Mouse (Mus musculus): Measurements from ENCODE around the gene Lair1.
A peak's percentile ranks its signal among the peaks of the same experiment; 100 is the strongest.
"Not testable (repeated sequence)": the region's sequence is repeated elsewhere in the genome, so short reads cannot be mapped to it uniquely, and the experiment has no call there.

Gene Lair1

GRCm38 (mm10) chr7:4063013-4063412 is at the start of gene Lair1:
Lair1 (minus strand) TSS chr7:4063204.
- peak; percentile 56 for DNase-seq (ENCODE audit: low read depth)

DNA sequence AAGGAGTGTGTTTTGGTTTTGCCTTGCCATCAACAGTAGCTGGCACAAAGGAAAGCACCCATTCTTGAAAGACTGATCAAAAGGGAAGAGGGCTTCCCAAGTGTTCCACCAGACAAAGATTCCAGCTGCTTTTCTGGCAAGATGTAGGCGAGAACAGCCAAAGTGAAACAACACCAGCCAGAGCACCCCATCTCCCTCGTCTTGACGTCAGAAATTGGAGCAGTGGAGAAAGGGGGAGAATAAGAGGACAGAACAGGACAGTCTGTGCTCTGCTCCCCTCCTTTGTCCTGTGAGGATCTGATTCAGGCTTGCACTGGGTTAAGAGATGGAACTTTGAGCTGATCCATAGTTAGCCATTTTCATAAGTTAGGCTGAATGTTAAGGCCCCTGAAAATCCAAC is 48.8 kb upstream of the Lair1 start:
- DNase-seq (ENCODE audit: low read depth), result no peak

DNA sequence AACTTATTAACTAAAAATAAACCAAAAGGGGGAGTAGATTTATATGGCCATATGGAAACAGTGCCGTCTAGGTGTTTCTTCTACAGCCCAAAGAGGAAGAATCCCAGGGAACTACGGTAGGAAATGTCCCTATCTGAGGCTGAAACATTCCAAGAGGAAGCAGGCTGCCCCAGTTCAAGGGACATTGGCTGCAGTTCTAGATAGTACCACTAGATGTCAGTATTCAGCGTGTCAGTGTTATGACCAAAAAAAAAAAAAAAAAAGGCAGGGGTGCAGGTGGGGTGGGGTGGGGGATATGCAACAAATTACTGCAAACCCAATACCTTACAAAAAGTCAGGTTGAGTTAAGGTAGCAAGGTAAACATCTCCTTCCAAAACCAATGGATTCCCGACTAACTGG is 40.4 kb upstream of the Lair1 start:
- peak; percentile 78 for DNase-seq (ENCODE audit: low read depth)

- DNase-seq (ENCODE audit: low read depth), result no peak
Observed at GRCm38 (mm10) chr7:4101144-4101543, 38.1 kb upstream of the Lair1 start.

DNA sequence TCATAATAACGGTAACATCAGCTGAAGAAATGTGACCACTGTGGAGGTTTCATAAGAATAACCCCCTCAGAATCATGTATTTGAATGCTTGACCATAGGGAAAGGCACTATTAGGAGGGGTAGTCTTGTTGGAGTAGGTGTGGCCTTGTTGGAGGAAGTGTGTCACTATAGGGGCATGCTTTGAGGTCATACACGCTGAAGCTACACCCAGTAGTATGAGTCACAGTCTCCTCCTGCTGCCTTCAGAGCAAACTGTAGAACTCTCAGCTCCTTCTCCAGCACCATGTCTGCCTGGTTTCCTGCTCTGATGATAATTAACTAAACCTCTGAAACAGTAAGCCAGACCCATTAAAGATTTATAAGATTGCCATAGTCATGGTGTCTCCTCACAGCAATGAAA is 35.8 kb upstream of the Lair1 start:
- no peak for DNase-seq (ENCODE audit: low read depth)

DNA sequence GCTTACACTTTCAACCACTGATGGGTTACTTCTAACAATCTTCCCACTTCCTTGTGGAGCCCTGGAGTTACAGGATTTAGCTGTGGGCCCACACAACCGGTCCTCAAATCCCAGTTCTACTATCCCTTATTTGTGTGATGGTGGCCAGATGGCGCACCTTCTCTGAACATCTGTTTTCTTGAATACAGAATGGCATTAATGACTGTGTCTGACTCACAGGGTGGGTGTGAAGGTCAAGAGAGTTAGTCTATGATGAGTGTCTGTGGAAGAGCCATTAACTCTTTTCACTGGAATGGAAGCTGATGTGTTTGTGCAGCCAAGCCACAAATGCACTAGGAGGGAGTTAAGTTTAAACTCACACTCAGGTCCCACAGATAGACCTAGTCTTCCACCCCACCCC is 35.3 kb upstream of the Lair1 start:
- no peak for DNase-seq (ENCODE audit: low read depth)

- no peak for DNase-seq (ENCODE audit: low read depth)
Observed at GRCm38 (mm10) chr7:4091170-4091569, 28.2 kb upstream of the Lair1 start.

GRCm38 (mm10) chr7:4088679-4089078 is 25.7 kb upstream of the Lair1 start:
- no peak for DNase-seq (ENCODE audit: low read depth)

DNA sequence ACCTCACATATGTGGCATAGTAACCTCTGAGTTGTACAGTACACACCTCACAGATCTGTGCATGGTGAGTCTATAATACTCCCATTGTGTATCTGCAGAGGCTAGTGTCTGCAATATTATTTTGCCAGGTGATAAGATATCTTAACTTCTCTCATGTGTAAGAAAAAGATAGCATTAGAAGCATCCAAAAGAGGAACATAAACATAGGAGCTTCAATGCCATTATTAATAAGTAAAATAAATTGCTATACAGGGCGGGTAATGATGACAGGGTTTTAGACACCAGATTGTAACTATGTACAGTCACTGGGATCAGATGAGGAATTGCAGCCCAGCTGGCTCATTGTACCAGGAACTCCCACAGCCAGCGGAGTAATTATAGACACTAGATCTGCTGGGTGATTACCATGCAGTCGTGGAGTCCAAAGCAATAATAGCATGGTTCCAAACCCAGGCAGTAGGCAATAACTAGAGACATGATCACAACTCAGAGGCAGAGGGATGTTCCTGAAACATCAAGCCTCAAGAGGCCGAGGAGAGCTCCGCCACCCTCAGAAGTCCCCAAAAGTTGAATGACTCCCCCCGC is 25.0 kb upstream of the Lair1 start:
- DNase-seq (ENCODE audit: low read depth), result no peak

DNA sequence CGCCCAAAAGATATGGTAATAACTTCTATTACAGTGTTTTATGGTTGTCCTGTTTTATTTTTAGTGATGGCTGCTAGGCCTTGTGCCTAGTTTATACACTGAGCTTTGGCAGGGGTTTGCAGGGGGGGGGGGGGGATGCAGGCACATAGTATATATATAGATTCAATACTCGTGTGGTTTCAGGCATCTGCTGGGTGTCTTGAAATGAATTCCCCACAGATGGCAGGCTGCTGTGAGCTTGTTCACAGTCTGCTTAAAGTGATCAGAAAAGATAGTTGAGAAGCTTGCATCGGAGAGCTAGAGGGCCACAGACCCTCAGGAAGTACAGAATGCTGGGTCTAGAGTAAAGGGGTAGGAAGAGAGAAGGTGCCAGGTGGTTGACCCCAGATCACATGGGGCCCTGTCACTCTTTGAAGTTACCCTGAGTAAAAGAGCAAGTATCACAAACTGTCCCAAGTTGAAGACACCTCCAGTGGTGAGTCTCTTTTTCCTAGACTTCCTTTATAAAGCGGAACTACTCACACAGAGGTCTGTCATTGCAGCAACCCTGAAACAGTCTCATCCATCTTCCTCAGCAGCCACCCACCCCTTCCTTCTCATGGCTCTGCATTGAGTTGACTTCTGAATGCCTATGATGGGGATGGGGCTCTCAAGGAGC is 24.4 kb upstream of the Lair1 start:
- DNase-seq (ENCODE audit: low read depth), result no peak

DNA sequence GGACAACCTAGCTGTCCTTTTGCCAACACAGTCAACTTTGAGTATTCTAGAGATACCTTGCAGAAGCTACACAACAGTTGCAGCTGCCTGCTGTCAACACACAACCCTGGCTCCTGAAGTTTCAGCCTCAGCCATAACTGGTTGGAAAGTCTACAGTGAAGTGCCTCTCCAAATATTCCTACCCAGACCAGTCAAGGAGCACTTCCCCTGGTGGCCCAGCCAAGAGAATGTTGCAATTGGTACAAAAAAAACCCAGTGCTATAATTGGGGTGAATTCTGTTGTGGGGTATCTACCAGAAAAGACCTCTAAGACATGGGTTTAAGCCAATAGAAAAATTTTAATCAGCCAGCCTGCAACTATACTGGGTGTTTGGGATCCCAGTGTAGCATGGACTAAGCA is 22.6 kb upstream of the Lair1 start:
- no peak for DNase-seq (ENCODE audit: low read depth)

GRCm38 (mm10) chr7:4084161-4084560 is 21.2 kb upstream of the Lair1 start:
- DNase-seq (ENCODE audit: low read depth), result no peak

- peak; percentile 82 for DNase-seq (ENCODE audit: low read depth)
Observed at GRCm38 (mm10) chr7:4082804-4083203, 19.8 kb upstream of the Lair1 start.

DNA sequence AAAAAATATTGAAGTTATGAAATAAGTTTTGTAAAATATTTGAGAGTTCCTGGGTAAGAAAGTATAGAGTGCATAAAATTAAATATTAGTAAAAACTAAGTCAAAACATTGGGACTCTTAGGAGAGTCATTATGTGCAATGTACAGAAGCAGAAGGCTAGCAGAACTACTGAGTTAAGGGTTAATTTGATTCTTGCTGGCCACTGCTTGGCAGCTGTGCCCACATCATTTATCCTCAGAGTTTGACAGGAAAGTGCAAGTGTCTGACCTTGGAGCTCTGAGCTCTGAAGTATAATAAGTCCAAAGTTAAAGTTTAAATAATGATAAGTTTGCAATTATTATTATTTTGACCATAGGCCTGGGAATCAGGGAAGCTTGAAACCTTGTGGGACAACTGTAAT is 18.7 kb upstream of the Lair1 start:
- DNase-seq (ENCODE audit: low read depth), result no peak

- DNase-seq (ENCODE audit: low read depth), result no peak
Observed at GRCm38 (mm10) chr7:4080552-4080951, 17.5 kb upstream of the Lair1 start.

DNA sequence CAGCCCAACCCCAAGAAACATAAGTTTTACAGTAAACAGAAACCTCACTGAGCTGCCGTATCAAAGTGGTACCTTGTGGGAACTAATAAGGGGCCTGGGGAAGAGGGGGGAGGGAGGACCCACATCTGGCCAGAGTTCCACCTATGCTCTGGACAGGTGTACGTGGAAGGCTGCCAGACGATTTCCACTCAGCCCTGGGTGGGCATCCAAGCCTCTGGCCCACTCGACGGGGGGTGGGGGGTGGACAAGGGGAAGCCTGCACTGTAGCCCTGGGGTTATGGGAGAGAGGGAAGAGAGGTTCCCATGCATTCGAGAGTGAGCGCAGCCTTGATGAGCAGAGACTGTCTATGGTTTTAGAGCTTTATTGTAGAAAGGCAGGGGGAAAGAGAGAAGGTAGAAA is 16.5 kb upstream of the Lair1 start:
- no peak for DNase-seq (ENCODE audit: low read depth)

DNA sequence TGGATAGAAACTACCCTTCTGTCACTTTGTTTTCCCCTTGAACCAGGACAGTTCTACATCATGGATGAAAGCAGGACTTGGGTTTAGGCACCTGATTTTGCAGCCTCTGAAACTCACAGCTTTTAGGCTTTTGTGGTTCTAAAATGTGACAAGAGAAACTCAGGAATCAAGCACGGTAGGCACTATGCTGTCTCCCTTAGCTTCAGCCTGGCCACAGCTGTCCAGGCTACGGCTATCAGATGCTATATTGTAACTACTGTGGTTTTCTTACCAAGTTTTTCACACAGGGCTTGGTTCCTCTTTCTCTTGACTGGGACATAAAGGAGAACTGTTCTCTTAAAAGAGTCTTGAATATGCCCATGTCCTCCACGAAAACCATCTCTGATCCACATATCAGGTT is 10.1 kb upstream of the Lair1 start:
- no peak for DNase-seq (ENCODE audit: low read depth)

GRCm38 (mm10) chr7:4071066-4071465 is 8.1 kb upstream of the Lair1 start:
- no peak for DNase-seq (ENCODE audit: low read depth)

- DNase-seq (ENCODE audit: low read depth), result no peak
Observed at GRCm38 (mm10) chr7:4063714-4064425, 866 bp upstream of the Lair1 start.

GRCm38 (mm10) chr7:4060602-4061188 is 2.3 kb downstream of the Lair1 start:
- not testable (repeated sequence) for DNase-seq (ENCODE audit: low read depth)

DNA sequence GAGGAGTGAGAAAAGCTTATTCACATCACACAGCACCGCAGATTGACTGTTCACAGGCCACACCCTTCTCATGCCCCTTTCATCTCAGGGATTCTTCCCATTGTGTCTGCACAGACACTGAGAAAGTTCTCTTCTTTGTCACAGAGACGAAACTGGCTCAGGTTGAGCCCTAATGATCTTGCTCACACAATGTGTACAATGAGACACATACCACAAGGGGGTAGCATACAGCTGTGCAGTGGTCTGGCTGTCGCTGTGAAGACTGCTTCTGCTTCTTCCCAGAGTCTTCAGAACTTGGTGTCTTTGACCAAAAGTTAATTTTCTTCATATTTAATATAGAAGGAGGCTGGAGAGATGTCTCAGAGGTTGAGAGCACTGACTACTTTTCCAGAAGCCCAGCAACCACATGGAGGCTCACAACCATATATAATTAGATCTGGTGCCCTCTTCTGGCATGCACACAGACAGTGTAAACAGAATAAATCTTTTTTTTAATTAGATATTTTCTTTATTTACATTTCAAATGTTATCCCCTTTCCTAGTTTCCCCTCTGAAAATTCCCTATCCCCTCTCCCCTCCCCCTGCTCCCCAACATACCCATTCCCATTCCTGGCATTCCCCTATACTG is 36.1 kb downstream of the Lair1 start:
- DNase-seq (ENCODE audit: low read depth), result peak; percentile 51

DNA sequence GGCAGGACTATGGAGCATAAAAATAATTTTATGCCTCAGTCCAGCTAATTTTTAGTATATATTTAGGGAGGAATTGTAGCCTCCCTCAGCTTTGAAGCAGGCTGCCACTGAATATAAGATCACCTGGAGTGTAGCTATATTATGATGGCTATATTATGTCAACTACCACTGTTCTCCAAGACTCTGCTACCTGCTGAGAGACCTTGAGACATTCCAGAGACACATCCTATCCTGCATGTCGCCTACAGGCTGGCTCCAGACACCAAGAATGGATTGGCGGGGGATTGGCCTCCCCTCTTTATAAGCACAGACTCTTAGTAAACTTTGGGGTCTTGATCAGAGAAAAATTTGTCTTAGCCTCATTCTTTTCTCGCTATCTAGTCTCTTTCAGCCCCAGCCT is 58.4 kb downstream of the Lair1 start:
- not testable (repeated sequence) for DNase-seq (ENCODE audit: low read depth)

DNA sequence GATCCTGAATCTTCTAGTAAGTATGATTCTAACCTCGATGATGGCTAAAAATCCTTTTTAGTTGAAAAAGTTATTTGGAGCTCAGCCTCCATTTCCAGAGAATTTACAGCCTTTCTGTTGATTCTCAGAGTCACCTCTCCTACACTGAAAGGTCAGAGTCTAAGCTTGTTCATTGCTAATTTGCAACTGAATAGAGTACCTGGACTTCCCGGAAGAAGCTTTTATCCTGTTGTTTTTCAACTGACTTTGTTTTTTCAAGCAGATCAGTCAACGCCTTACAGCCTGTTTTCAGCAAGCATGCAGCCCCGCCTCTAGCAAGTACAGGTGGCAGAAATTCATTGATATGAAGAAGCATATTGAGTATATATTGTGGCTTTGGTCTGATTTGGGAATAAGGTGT is 59.0 kb downstream of the Lair1 start:
- not testable (repeated sequence) for DNase-seq (ENCODE audit: low read depth)

Measured in naive thymus-derived CD4-positive, alpha-beta T cell, adult 2 months (primary cell).